Mouse (Mus musculus): ENCODE results near the gene Zscan5b.
"Not testable (repeated sequence)": the region's sequence is repeated elsewhere in the genome, so short reads cannot be mapped to it uniquely, and the experiment has no call there.

Gene Zscan5b

DNA sequence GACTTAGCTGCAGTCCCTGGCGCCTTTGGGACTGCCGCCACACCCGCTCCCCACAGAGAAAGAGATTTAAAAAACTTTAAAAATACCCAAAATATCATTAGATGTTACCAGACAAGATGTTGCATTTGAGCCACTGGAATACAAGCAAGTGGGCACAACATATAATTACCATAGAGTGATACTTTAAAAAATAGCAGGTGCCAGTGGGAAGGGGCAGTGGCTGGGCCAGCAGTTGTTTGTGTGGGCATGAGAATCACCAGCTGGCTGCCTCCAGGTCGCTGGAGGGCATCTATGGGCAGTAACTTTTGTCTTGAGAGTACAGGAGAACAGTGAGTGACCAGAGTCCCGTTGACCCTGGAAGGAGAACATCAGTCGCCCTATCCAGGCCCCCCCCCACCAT lies 30.3 kb downstream of the Zscan5b start, which contains the start of gene Epp13:
Epp13 (plus strand) TSS at position 301 of the 400 bp plus-strand sequence.
- DNase-seq: no peak

DNA sequence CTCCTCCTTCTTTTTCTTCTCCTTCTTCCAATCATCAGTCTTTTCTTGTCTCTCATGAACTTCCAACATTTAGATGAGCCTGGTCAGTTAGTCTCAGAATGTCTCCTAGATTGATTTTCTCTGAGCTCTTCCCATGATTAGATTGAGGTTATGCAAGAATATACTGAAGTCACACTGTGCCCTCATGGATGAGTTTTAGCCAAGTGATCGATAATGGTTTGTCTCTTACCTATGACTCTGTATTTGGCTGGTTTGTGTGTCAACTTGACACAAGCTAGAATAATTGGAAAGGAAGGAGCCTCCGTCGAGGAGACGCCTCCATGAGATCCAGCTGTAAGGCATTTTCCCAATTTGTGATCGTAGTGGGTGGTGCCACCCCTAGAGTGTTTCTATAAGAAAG lies 32.4 kb downstream of the Zscan5b start:
- no peak for DNase-seq

DNA sequence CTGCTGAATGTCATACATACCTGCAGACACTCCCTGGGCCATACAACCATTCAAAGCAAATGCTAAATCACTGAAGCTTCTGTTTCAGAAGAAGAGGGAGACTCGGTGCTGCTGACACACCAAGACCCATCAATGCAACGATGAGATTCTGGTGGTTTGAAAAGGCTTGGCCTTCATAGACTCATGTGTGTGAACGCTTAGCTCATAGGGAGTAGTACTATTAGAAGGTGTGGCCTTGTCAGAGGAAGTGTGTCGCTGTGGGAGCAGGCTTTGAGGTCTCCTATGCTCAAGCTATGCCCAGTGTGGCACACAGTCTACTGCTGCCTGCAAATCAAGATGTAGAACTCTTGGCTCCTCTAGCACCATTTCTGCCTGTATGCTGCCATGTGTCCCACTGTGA lies 35.3 kb downstream of the Zscan5b start:
- no peak for DNase-seq

DNA sequence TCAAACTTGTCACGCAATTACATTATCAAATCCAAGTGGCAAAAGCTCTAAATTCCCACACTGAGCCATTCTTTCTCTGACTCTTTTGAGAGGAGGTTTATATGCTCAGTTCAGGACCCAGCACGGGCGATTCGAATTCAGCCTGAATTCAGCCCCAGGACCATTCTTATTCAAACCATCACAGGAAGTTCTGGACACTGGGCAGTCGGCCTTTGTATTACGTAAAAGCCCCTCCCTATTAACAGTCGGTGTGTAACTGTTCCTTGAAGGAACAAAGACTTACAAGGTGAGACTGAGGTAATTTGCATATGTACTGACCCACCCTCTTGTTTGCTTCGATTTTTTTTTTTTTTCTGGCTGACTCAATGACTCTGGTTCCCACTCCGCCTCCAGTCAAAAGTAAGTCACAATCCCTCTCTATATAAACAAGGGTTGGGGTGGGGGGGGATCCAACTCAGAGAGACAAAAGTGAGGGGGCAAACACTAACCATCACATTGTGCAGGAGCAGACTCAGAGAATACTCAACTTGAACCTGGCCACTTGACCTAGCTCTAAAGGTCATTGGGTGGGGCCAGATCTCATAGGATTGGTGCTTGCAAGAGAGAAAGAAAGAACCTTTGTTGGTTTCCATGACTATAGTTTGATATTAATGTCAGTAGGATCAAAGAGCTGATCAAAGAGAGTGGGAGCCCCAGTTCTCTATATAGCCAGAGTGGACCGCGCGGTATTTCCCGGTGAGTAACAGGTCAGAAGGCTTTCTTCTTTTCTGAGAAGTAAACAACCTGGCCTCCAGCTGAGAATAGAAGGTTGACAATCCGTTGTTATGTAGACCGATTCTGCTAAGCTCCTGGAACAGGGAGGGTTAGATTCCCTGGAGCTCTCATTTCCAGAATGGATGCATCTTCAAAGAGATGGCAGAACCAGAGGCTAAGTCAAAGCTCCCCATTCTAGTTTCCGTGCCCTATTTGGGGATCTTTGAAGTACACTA lies 36.4 kb downstream of the Zscan5b start:
- no peak for DNase-seq

DNA sequence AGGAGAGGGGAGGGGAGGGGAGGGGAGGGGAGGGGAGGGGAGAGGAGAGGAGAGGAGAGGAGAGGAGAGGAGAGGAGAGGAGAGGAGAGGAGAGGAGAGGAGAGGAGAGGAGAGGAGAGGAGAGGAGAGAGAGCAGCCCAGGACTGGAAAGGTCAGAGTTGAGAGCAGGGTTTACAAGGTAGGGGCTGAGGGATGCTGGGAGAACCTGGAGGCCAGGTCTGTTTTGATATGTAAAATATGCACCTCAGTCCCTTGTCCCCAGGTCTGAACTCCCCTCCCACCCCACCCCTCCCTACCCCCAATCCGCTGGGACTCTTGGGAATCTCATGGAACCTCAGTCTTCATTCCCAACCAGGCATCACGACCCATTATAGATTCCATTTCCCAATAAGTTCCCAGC lies 37.9 kb downstream of the Zscan5b start:
- not testable (repeated sequence) for DNase-seq

DNA sequence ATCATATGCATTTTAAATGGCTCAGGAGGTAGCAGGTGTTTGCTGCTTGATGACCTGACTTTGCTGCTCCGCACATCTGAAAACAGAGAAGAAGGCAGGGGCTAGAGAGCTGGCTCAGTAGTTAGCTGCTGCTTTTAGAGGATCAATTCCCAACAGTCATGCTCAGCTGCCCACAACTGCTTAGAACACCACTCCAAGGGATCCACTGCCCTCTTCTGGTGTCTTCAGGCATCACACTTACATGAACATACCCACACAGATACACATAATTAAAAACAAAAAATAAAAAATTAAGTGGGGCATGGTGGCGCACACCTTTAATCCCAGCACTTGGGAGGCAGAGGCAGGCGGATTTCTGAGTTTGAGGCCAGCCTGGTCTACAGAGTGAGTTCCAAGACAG lies 40.0 kb downstream of the Zscan5b start:
- DNase-seq: no peak

DNA sequence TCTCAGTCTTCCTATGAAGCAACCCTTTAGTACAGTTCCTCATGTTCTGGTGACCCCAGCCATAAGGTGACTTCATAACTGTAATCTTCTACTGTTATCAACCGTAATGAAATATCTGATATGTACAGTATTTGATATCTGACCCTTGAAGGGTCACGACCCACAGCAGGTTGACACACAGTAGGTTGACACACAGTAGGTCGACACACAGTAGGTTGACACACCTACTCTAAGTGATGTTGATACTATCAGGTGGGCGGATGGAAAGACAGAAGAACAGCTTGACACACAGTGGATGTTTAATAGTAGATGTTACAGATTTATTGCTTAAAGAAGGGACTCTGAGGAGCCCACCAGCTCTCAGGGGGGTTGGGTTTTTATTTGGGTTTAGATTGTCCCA lies 40.9 kb downstream of the Zscan5b start:
- no peak for DNase-seq

DNA sequence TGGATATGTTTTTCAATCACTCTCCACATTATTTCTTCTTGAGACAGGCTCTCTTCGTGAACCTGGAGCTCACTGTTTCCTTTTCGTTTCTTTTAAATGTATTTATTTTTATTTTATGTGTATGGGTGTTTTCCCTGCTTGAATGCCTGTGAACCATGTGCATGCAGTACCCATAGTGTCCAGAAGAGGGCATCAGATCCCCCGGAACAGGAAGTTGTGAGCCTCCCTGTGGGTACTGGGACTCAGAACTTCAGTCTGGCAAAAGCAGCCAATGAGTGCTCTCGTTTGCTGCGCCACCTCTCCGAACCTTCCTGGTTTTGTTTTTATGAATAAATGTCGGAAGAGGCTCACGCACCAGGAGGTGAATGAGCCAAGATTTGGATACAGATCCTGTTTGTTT lies 43.6 kb downstream of the Zscan5b start:
- DNase-seq: peak; percentile 32

DNA sequence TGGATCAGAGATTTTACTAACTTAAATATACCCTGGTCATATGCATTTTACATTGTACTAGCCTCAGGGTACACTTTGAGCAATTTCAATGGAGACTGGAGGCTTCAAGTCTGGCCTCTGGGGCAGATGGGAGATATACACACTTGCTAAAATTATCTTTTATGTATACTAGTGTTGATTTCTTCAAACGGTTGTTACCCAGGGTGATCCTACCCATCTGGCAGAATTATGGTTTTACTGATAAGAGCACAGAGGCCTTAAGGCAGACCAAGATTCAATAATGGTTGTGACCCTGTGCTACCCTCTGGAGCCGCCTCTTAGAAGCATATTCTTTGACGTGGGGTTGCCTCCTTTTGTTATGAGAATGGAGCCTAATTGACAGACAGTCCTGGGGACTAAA lies 55.8 kb downstream of the Zscan5b start:
- no peak for DNase-seq

DNA sequence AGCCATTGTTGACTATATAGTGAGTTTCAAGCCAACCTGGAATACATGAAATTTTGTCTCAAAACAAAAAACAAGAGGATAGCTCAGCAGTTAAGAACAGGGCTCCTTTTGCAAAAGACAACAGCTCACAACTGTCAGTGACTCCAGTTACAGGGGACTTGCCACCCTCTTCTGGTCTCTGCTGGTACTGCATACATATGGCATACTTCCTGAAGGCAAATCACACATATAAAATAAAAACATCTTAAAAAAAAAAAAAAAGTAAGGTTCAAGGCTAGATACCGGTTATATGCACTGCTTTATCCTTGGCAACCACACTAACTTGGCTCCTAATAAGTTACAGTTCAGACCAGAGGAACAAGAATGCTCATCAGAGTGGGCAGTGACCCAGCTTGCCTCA lies 60.7 kb downstream of the Zscan5b start:
- DNase-seq: peak; percentile 91

DNA sequence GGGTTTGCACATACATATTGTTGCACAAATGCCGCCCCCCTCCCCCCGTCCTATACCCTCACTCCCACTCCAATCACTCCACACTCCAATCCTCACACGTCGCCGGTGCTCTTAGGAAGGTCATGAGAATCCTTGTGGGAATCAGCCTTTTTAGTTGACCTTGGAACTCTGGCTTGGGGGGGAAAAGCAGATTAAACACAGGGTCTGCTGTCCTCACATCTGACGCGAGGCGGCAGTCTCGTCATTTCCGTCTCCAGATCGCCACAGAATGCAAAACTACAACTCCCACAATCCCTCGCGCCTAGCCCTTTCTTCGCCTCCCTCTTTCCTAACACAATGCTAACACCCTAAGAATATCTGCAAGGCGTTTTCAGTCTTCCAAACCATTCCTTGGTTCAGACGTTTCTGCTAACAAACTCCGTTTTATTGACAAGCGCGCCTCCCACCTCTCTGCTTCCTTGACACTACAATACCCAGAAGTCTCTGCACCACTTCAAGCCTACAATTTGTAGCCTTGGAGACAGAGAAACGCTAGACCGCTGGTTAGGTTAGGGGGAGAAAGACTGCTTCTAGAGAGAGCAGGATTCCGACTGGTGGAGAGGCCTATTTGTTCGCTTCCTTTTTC lies 61.5 kb downstream of the Zscan5b start:
- peak; percentile 88 for DNase-seq

DNA sequence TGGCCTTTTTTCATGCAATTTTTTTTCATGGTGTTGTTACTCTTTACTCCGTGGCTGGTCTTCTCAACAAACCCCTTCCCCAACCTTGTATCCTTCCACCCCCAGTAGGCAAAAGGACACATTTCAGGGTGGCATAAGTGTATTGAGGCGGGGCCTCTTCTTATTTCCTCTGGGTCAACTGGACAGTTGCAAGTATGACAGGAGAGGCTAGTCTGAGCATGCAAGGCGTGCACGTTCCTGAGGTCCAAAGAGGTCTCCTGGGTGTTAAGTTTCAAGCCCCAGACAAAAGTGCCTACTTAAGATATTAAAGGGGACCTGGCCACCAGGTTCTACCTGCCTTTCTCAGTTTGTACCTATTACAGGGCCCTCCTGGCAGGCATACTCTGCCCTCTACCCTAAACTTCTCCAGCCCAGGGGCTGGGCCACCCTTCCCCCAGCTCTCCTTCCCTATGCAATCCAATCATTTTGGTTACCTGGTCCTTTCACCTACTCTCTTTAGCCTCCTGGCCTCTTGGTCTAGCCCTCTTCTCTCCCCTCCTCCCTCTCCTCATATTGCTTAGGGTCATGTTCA lies 62.4 kb downstream of the Zscan5b start:
- no peak for DNase-seq

DNA sequence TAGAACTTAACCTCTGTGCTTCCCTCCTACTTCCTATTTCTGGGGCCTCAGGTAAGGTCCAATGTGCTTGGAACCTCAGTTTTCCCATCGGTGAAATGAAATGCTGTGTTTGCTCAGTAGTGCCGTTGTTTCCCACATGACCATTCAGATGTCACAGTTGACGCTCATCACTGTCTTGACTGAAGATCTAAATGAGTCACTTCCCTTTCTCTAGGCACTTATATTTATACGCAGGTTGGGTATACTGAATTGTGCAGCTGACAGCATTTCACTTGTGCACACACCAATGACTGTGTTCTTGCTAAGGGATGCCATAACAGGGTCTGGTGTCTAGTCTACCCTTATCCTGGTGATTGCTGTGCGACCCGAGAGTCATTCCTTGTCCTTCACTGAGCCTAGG lies 63.3 kb downstream of the Zscan5b start:
- DNase-seq: no peak

DNA sequence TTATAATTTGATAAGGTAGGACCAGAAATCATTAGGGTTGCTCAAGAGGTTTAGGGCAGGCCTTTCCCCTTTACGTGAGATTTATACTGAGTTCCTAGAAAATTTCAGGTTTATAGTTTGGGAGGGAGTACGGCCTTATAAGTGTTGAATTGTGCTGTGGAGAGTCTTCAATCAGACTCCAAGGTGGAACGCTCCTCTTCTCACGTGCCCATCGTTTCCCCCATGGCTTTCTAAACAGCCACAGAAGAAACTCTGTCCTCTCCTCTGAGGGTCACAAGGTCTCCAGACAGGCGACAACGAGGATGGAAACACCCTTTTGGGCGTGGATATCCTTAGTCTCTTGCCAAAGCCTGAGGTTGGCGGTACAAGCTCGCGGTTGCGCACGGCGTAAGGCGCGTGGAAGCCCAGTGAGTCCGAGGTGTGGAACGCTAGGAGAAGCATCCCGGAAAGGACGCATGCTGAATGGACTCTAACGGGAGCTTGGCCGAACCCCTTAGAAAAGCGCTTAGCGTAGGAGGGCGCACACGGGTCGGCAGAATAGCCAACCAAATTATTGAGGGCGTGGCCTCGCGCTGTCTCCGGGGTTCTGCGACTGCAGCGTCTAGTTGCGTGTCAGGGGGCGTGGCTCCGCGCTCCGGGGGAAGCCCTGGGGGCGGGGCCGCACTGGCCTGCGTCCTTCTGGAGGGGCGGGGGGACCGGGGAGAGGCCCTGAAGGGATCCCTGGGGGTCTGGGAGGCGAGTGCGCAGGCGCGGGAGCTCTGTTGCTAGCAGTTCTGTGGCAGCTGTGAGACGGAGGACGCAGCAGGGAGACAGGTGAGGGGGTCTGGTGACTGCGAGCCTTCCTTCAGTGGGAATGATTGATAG lies 64.0 kb downstream of the Zscan5b start, which contains the start of gene Zfp667:
Zfp667 (plus strand) TSS at position 738 of the 864 bp plus-strand sequence.
- DNase-seq: peak; percentile 99

DNA sequence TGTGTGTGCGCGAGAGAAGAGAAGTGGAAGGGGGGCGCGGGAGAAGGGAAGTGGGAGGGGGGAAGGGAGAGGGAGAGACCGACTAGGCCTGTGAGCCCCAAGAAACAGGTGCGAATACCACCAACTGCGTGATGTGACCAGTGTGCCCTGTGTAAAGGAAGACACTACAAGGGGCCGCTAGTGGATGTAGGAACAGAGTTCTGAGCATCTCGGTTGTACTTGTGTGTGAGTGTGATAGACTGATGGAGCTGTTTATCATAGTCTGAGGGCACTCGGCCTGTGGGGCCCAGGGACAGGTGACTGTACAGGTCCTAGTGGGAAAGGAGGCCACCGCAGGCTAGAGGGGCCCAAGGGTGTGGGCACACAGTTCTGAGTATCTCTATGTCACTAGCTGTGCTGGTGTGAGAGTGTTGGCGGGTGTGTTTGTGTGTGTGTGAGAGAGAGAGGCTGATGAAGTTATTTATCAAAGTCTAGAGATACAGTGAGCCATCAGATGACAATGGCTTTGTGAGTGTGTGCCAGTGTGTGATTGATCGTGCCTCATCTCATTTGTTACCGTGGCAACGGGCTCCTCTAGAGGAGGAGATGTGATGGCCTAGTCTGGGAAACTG lies 64.9 kb downstream of the Zscan5b start:
- DNase-seq: peak; percentile 6
